Mouse (Mus musculus) large intestine, adult 2 months (tissue): ENCODE measurements around the gene Gm10306. TPM values are rescaled to one million over a fixed set of nuclear protein-coding genes. Genes with fewer than 3 reads are reported as not detected.

Source experiments
- DNase-seq: peaks from one replicate; pipeline ENCODE4 v3.0.0-alpha.2; 2012; ENCODE audit warnings: low read depth, low spot score
- WGBS: fragments of 180-500 bp; shearing (Covaris S2); methylation state at CpG from one replicate; pipeline ENCODE4 v1.1.7; 2018; 5-methylcytosine and 5-hydroxymethylcytosine counted together
- polyA plus RNA-seq: library from polyadenylated mRNA; depleted of rRNA; stranded (reverse); fragments of >200 nt; gene quantifications from 2 replicates; pipeline ENCODE4 v1.2.3, GENCODE M21; 2012; rRNA removed

Gm10306 gene
- not detected in 2 replicates for polyA plus RNA-seq

DNA sequence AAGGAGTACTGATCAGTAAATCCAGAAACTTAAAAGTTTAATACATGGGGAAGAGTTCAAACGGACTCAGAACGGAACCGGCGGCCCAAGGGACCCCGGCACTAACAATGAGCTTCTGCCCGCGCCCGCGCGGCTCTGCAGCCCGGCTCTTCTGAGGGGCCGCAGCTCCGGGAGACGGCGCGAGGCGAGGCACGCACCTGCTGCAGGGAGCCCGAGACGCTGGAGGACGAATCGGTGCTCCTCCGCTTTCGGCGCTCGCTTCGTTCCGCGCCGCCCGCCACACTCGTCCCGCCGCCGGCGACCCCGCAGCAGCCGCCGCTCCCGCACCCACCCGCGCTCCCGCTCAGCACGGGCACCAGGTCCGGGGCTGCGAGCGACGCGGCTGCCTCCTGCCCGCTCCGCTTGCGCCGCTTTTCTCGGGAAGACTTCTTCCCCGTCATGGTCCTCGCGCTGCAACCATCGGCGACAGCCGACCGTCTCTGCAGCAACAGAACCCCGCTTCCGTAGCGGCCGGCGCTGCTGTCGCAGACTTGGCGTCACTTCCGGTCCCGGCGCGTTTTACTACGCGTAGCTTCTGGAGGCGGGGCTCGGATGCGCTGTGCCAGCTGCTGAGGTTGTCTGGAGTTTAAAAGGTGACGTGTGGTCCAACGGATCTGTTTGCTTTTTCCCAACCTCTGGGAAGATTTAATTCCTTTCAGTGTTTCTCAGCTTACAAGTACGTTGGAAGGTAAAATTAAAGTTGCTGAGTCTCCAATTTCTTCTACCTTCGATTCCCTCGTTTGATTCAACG is at the start of gene Gm10306, which contains the start of gene Caap1:
Gene Gm10306, plus strand, starts transcription at position 282 of the 790 bp plus-strand sequence.
Gene Caap1, minus strand, starts transcription at position 532 of the 790 bp plus-strand sequence.
- under 1% methylated on average over 83 of the region's 83 CpGs for WGBS
- DNase-seq: peak; percentile 61

DNA sequence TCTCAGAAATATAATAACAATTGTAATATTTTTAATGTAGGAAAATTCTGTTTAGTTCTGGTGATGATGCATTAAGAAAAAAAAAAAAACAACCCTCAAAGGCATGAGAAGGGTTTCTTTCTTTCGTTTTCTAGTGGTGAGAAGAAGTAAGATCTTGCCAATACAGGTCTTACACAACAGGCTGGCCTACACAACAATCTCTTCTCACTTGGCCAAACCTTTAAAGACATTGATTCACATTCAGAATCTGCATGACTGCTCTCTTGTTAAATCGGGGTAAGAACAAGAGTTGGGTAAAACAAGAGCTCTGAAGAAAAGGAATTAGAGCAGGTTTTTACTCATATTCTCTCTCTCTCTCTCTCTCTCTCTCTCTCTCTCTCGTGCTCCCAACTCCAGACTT is 41.0 kb upstream of the Gm10306 start:
- WGBS: 82% methylated on average over 3 of the region's 3 CpGs
- no peak for DNase-seq

GRCm38 (mm10) chr4:94517631-94518030 is 38.7 kb upstream of the Gm10306 start:
- no peak for DNase-seq
- 72% methylated on average over 4 of the region's 4 CpGs for WGBS

DNA sequence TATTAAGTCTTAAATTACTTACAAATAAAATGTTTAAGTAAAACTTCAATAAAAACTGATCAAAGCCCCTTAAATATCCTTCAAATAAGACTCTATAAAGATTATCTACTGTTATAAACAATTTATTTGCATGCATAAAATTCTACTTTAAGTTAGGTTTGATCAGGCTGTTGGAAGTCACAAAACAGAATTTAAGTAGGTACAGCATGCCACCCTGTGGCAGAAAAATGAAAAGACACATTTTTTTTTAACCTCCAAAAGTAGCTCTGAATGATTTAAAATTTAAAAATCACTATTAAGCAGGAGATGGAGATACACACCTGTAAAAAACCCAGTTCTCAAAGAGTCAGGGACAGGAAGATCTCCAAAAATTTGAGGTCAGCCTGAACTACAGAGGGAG is 33.0 kb upstream of the Gm10306 start:
- DNase-seq: no peak

GRCm38 (mm10) chr4:94529448-94529847 is 26.9 kb upstream of the Gm10306 start:
- WGBS: 90% methylated on average over 1 of the region's 1 CpGs
- no peak for DNase-seq

DNA sequence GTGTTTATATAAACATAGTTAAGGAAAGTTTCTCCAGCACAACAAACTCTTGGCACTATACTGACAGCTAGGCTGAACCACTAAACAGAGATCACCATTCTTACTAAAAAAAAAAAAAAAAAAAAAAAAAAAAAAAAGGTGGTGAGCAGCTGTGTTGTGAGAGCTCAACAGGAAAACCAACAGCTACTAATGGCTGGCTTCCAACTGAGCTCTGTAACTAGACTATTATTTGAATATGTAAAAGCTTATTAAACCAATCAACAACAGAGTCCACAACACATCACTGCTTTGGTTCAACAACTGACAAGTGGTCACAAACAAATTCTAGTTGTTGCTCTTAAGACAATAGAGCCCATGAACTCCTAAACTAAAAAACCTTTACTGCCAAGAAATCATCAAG is 23.1 kb upstream of the Gm10306 start:
- DNase-seq: no peak

GRCm38 (mm10) chr4:94543041-94543440 is 13.3 kb upstream of the Gm10306 start:
- 88% methylated on average over 4 of the region's 4 CpGs for WGBS
- DNase-seq: no peak

DNA sequence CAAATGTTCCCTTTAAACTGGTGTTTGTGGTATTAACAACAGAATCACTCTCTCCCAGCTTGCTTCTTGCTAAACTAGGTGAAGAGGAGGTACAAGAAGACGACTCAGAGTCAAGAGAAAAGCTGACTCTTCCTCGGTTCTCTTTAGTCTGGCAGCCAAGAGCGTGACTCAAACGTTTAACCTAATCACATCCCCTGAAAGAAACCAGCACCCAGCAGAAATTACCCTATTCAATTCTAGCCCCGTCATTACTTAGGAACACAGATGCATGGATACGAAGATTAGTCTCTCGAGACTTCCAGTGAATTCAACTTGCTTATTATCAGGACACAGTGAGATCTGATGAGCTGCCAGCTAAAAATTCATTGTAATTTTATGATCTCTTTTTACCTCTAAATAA is 12.0 kb upstream of the Gm10306 start:
- no peak for DNase-seq
- WGBS: 83% methylated on average over 7 of the region's 7 CpGs

DNA sequence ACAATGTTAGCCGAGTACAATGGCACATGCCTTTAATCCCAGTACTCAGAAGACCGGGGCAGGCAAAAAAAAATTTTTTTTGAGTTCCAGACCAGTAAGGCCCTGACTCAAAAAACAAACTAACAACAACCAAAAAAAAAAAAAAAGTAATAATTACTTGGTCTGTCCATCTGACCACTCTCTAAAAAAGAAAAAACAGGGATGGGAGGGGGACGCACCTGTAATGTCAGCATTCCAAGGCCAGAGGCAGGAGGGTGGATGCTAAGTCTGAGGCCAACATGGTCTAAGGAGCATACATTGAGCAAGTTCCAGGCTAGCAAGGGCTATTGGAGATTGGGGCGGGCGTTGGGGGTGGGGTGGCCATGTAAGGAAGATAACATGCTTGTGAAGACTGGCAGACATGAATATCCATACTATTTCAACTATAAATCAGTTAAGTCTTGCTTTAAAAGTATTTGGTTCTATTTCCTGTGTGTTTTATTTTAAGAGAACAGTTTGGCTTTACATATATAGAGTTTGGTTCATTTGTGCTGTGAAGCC is 1.3 kb upstream of the Gm10306 start:
- no peak for DNase-seq
- WGBS: 90% methylated on average over 5 of the region's 5 CpGs

GRCm38 (mm10) chr4:94557145-94557544 is 799 bp downstream of the Gm10306 start:
- DNase-seq: no peak
- 72% methylated on average over 7 of the region's 7 CpGs for WGBS

DNA sequence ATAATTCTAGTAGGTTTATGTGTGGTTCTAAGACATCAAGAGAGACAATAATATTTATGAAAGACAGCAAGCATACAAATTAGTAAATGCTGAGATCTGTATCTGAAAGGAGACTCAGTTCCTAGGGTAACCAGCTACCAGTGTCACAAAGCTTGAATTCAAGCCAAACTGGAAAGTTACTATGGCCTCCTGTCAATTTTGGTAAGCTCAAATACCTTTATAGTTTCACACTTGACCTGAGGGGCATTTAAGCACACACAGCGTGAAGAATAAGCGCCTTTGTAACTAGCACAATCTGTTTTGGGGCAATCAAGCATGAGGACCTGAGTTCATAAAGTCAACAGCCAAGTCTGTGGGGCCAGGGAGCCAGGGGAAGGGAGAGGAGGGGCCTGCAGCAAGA is 2.9 kb downstream of the Gm10306 start:
- 41% methylated on average over 2 of the region's 2 CpGs for WGBS
- no peak for DNase-seq

GRCm38 (mm10) chr4:94560316-94560715 is 4.0 kb downstream of the Gm10306 start:
- 87% methylated on average over 1 of the region's 1 CpGs for WGBS

GRCm38 (mm10) chr4:94561954-94562648 is 5.8 kb downstream of the Gm10306 start:
- DNase-seq: no peak
- 50% methylated on average over 7 of the region's 7 CpGs for WGBS

More at GRCm38 (mm10) chr4:94560316-94560715, 4.0 kb downstream of the Gm10306 start:
- no peak for DNase-seq

GRCm38 (mm10) chr4:94564297-94564696 is 8.0 kb downstream of the Gm10306 start:
- DNase-seq: no peak

- no peak for DNase-seq
- 91% methylated on average over 4 of the region's 4 CpGs for WGBS
Observed at GRCm38 (mm10) chr4:94572677-94573076, 16.3 kb downstream of the Gm10306 start.

DNA sequence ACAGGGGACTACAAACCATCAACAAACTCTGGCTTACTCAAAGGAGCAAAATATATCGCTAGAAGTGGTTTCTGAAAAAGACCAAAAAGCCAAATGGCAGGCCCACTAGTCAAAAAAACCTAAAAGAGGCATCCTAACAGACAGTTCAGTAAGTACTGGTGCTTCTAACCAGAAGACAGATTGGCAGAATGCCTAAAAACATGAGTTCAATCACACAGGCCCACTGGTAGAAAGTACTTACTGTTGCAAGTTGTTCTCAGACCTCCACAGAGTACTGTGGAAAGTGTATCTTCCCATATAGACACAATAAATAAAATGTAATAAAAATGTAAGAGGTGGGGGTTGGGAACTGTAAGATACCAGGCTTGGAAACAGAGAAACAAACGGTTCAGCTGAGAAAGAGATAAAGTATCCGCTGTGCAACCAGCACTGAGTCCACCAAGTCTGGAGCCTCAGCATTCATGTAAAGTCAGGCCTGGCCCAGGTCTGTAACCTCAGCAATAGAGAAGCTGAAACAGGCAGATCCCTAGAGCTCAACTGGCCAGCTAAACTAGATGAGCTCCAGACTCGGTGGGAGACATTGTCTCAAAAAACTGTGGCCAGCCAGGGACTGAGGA is 35.5 kb downstream of the Gm10306 start:
- no peak for DNase-seq
- WGBS: 71% methylated on average over 4 of the region's 4 CpGs

- no peak for DNase-seq
Observed at GRCm38 (mm10) chr4:94592709-94593108, 36.4 kb downstream of the Gm10306 start.

DNA sequence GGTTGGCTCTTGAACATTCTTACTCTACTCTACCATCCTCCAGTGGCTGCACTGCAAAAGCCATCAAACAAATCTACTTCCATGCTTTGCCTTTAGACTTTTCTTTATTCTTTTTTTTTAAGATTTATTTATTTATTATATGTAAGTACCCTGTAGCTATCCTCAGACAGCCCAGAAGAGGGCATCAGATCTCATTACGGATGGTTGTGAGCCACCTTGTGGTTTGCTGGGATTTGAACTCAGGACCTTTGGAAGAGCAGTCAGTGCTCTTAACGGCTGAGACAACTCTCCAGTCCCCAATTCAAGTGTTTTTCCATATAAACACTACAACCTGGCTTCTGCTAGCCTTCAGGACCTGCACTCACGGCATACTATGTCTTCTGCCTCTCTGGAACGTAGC is 45.0 kb downstream of the Gm10306 start:
- no peak for DNase-seq
- WGBS: 73% methylated on average over 4 of the region's 4 CpGs

DNA sequence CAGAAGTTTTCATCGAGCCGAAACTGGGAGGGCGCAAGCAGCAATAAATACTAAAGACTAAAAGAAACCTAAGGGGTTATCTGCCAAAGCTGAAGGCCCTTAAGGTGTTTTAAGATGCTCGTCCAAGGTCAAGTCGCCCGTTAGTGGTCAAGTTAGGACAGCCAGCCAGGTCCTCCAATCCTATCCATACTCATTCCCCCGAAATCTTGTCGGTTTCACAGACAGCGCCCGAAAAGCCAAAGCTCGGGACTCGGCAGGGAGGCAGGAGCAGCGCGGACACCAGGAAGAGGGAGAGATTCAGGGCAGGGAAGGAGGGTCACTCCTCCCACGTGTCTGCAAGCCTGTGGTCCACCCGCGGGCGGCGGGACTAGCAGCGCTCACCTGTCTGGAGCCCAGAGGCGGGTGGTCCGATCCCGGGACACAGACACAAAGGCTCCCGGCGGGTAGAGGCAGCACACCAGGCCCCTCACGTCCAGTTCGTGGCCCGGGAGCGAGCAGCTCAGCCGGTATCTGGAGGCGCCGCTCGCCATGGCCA is 46.2 kb downstream of the Gm10306 start:
- DNase-seq: no peak
- WGBS: under 1% methylated on average over 33 of the region's 33 CpGs

DNA sequence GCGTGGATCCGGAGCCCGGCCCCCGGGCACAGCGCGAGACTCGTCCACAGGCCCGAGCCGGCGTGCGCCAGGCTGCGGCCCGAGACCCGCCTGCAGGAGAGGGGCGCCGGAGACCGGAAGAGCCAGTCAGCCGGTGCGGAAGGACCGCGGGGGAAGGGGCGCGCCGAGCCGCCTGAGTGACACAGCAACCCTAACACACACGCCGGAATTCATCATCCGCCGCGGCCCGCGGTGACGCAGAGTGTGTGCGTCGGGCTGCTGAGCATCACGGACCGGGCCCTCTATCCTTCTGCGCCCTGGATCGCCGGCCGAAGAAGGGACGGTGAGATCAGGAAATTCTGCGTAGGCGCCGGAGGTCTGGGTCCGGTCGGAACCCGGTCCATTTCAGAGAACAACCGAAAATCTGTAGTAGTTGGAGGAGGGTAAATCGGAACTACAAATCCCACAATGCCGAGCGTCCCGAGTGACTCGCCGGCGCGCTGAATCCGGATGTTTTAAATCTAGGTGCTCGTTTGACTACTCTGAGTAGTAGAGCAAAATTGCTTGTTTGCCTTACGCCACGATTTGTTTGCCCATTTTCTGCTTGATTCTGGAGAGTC is 46.8 kb downstream of the Gm10306 start, which contains the start of gene Plaa:
Gene Plaa, minus strand, starts transcription at position 214 of the 599 bp plus-strand sequence.
- DNase-seq: peak; percentile 66
- WGBS: under 1% methylated on average over 61 of the region's 61 CpGs
